Mouse (Mus musculus): Measurements from ENCODE around the gene Ptprs.

GRCm38 (mm10) chr17:56514916-56515315 lies 38.6 kb upstream of the Ptprs start:
- TF ChIP-seq POLR2A (IDR thresholded peaks at IDR 0.05; ENCODE audit: low read depth, low read length) (no peak), CTCF (IDR thresholded peaks at IDR 0.05; ENCODE audit: borderline replicate concordance, insufficient read depth, low read length) (no peak)
